8 mouse cellular contexts compared by ENCODE assay signal in genomic region chr10:81465265-81465645, GRCm38 (mm10). TPM values are rescaled to one million over a fixed set of nuclear protein-coding genes. Genes with fewer than 3 reads are reported as not detected.
A peak's percentile ranks its signal among the peaks of the same experiment; 100 is the strongest.
DNase-seq lines count a peak whose midpoint lies in the region; ATAC-seq and TF ChIP-seq lines count a peak whose summit lies in the region.

No protein-coding gene starts in this region.

- H3K4me3 ChIP-seq in ES-Bruce4 (ENCODE audit: low read depth, low read length): peak overlapping the region; percentile 55
- H3K4me3 ChIP-seq in liver, embryonic 13.5 days (replicated peaks): no peak overlapping the region

- no peaks in the 10 kb centered on the region for H3K36me3 ChIP-seq in ES-Bruce4 (ENCODE audit: control insufficient read depth, insufficient read depth, low read length, poor library complexity, severe bottlenecking)
- H3K36me3 ChIP-seq in liver, embryonic 13.5 days: no peaks in the 10 kb centered on the region

- no peak overlapping the region for H3K9ac ChIP-seq in ES-Bruce4 (ENCODE audit: low read depth, poor library complexity, severe bottlenecking)
- no peak overlapping the region for H3K9ac ChIP-seq in liver, embryonic 13.5 days

- WGBS in liver, embryonic 13.5 days (ENCODE audit: insufficient replicate concordance): 2% methylated on average over 5 of the region's 5 CpGs

- no peaks in the 10 kb centered on the region for H3K27me3 ChIP-seq in ES-Bruce4 (ENCODE audit: control insufficient read depth, insufficient read depth, low read length, poor library complexity, severe bottlenecking)
- peaks cover 98% of the 10 kb centered on the region for H3K27me3 ChIP-seq in liver, embryonic 13.5 days

- no peak for TF ChIP-seq EP300 in ES-Bruce4 (IDR thresholded peaks at IDR 0.05; ENCODE audit: insufficient read depth, low read depth, low read length)

- no peaks in the 10 kb centered on the region for H3K4me1 ChIP-seq in ES-Bruce4 (ENCODE audit: control insufficient read depth, insufficient read depth, low read length)
- peaks cover 30% of the 10 kb centered on the region for H3K4me1 ChIP-seq in liver, embryonic 13.5 days (replicated peaks)

- no peak for TF ChIP-seq POLR2A in ES-Bruce4 (IDR thresholded peaks at IDR 0.05; ENCODE audit: insufficient read depth, low read length)

- H3K4me2 ChIP-seq in liver, embryonic 13.5 days: peak overlapping the region; percentile 60

- TF ChIP-seq CTCF in ES-Bruce4 (IDR thresholded peaks at IDR 0.05; ENCODE audit: low read depth, low read length): no peak

- peak; percentile 22 for DNase-seq in kidney, postnatal 10 days
- DNase-seq in kidney, adult 8-10 months: no peak
- peak; percentile 46 for DNase-seq in c-Kit-positive CD71-negative TER-119-negative erythroid progenitor cells, embryonic 14.5 days (ENCODE audit: low read depth)
- DNase-seq in liver, embryonic 13.5 days: no peak
- peak; percentile 44 for DNase-seq in testis, postnatal 10 days (ENCODE audit: low spot score)
- no peak for DNase-seq in spleen, postnatal 14 days (ENCODE audit: low spot score in 2 of 2)
- DNase-seq in heart, adult 9 months (ENCODE audit: low spot score in 2 of 2): no peak

- peak overlapping the region; percentile 14; the same call in 1 of the 2 replicates for H3K27ac ChIP-seq in ES-Bruce4 (ENCODE audit: insufficient read depth, low read length)
- H3K27ac ChIP-seq in liver, embryonic 13.5 days: no peak overlapping the region

- H3K9me3 ChIP-seq in ES-Bruce4 (replicated peaks; ENCODE audit: control insufficient read depth, insufficient read depth, low read length, poor library complexity, severe bottlenecking): no peaks in the 10 kb centered on the region
- no peaks in the 10 kb centered on the region for H3K9me3 ChIP-seq in liver, embryonic 13.5 days (replicated peaks)

- peak; percentile 54 for ATAC-seq in liver, embryonic 13.5 days (ENCODE audit: low read depth)

RNA-seq across cellular contexts. Expression of gene Nfic, which starts 9.8 kb away (rescaled TPM):
- polyA plus RNA-seq in ES-Bruce4 (2011; ENCODE audit: insufficient read depth, insufficient read length, low read depth, missing spikeins): 6.1 and 7.2 TPM in 2 replicates
- 9.8 and 9.9 TPM in 2 replicates for polyA plus RNA-seq in liver, embryonic 13.5 days (2015; fragmentation: Nextera tagmentation; extraction: Ambion mirVana)

RNA-seq across cellular contexts. Expression of gene Celf5, which starts 17.3 kb away (rescaled TPM):
- 27.5 and 30.5 TPM in 2 replicates for polyA plus RNA-seq in ES-Bruce4 (2011; ENCODE audit: insufficient read depth, insufficient read length, low read depth, missing spikeins)
- polyA plus RNA-seq in liver, embryonic 13.5 days (2015; fragmentation: Nextera tagmentation; extraction: Ambion mirVana): 0.13 and 0.15 TPM in 2 replicates

RNA-seq across cellular contexts. Expression of gene Ncln, which starts 30.9 kb away (rescaled TPM):
- 37.2 and 41.6 TPM in 2 replicates for polyA plus RNA-seq in ES-Bruce4 (2011; ENCODE audit: insufficient read depth, insufficient read length, low read depth, missing spikeins)
- 41.5 TPM in 2 replicates for polyA plus RNA-seq in liver, embryonic 13.5 days (2015; fragmentation: Nextera tagmentation; extraction: Ambion mirVana)

RNA-seq across cellular contexts. Expression of gene S1pr4, which starts 34.7 kb away (rescaled TPM):
- 0.49 and 0.93 TPM in 2 replicates for polyA plus RNA-seq in ES-Bruce4 (2011; ENCODE audit: insufficient read depth, insufficient read length, low read depth, missing spikeins)
- polyA plus RNA-seq in liver, embryonic 13.5 days (2015; fragmentation: Nextera tagmentation; extraction: Ambion mirVana): 2.3 and 2.4 TPM in 2 replicates

RNA-seq across cellular contexts. Expression of gene Gna15, which starts 58.8 kb away (rescaled TPM):
- polyA plus RNA-seq in ES-Bruce4 (2011; ENCODE audit: insufficient read depth, insufficient read length, low read depth, missing spikeins): 11.2 and 11.6 TPM in 2 replicates
- polyA plus RNA-seq in liver, embryonic 13.5 days (2015; fragmentation: Nextera tagmentation; extraction: Ambion mirVana): 7.2 and 7.5 TPM in 2 replicates

Comparison
In these comparisons a context has a peak if more than half of its experiments do, and no peak if none do; other contexts are left out.
1. DNase-seq: peak in kidney, postnatal 10 days (single experiment), c-Kit-positive CD71-negative TER-119-negative erythroid progenitor cells, embryonic 14.5 days (single experiment) and testis, postnatal 10 days (single experiment); none in kidney, adult 8-10 months (0 of 2), liver, embryonic 13.5 days (single experiment), spleen, postnatal 14 days (0 of 2) and heart, adult 9 months (0 of 2).
2. RNA of gene Celf5, which starts 17.3 kb away (polyA plus RNA-seq): 27.5 to 30.5 TPM in ES-Bruce4; 0.13 to 0.15 TPM in liver, embryonic 13.5 days; every median in the first group is over 10 times any median in the second.